Mouse (Mus musculus) lung, postnatal 10 days (tissue): Measurements from ENCODE around the gene D430042O09Rik.

ENCODE experiments used
- DNase-seq: peaks from one replicate; pipeline ENCODE4 v3.0.0; 2021

D430042O09Rik gene

DNA sequence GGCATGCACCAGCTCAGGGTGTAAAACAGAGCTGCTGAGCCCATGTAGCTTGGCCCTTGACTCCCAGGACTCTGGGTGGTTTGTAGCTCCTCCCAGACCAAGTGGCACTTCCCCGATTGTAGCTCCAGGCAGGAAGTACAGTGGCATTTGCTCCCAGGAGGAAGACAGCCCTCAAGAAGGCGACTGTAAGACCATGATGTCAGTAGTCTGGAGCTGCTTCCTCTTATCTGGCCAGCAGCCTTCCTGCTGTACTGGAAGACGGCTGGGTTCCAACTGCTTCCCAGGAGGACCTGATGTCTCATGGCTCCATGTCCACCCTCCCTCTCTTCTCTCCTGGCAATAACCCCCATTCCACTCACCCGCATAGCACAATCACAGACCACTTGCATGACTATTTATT lies 170.4 kb downstream of the D430042O09Rik start:
- peak; percentile 23 for DNase-seq

DNA sequence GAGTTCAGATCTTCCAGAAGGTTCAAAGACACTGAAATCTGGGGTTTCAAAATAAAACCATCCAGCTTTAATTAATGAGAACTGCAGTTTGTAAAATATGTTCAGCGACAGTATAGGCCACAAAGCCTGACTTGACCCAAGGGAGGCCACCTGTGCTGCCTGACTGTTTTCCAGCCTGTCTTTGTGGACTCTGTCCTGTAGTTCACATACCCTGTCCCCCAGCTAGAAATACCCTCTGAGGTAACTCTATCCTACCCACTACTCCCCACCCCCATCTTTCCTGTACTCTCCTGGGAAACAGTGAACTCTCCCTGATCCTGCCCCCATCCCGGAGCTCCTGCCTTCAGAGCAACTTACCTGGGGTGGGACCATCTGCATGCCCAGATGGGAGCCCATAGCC lies 175.5 kb downstream of the D430042O09Rik start:
- no peak for DNase-seq

DNA sequence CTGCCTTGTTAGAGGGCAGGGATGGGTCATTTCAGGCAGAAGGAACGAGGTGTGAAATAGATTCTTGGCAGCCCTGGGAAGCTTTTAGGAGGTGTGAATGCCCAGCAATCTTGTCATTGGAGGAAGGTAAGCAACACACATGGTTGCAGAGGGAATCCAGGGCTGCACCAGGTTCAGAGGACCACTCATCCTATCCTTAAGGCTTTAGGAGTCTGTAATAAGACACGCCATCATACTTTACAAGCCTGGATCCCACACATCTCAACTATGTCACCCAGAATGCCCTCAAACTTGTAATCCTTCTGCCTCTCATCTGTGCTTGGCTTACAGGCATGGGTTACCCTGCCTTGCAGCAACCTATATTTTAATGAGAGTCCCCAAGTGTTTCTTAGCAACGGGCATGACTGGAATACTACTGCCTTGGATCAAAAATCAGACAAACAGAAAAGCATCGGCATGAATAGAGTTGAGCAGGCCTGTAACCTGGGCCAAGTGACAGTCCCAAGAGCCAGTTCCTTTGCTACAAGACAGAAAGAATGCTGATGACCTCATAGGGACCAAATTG lies 178.5 kb downstream of the D430042O09Rik start:
- no peak for DNase-seq

DNA sequence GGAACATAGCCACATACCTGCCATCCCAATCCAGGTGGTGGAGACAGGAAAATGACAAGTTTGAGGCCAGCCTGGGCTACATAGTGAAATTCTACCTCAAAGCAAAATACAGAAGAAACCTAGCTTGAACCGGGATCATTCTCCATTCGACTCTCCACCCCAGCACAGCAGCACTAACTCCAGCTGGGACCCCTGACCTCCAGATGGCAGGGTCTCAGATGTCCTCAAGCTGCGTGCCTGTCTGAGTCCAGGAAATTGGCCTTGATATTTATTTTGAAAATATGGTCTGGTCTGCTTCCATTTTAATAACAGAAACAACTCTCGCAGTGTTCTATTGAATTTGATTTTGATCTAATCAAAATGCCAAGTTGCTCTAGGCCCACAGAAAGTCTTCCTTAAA lies 179.4 kb downstream of the D430042O09Rik start:
- DNase-seq, result peak; percentile 68

DNA sequence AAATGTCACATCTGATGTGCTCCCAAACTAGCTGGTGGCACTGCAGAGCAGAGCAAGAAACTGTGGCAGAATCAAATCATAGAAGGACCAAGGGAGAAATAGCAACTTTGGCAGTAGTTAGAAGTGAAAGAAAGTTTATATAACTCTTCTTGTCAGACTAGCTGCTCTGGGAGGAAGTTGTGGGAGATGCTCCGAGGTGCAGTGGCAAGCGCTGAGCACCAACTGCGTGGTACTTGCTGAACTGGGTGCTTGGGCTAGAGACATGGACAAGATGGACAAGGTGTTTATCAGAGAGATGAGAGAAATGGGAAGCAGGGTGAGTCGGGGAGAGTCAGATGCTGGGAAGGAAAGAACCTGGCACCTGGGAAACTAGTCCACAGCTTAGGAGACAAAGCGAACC lies 180.1 kb downstream of the D430042O09Rik start:
- DNase-seq, result no peak

DNA sequence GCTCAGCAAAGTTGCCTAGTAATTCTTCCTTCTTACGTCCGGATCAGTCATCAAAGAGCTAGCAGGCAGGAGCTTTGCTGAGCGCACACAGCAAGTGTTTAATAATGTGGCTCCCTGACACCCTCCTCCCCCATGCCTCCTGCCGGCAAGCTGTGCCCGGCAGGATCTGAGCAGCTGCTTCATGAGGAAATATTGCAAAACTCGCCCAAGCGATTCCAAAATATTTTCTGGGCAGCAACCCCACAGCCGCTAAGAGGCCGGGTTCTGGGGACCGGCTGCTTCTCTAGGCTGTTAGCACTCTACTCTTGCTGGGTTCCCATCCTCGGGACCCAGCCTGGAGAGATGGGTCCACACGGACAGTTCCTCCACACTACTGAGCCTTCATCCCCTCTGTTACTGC lies 180.7 kb downstream of the D430042O09Rik start:
- peak; percentile 71 for DNase-seq

DNA sequence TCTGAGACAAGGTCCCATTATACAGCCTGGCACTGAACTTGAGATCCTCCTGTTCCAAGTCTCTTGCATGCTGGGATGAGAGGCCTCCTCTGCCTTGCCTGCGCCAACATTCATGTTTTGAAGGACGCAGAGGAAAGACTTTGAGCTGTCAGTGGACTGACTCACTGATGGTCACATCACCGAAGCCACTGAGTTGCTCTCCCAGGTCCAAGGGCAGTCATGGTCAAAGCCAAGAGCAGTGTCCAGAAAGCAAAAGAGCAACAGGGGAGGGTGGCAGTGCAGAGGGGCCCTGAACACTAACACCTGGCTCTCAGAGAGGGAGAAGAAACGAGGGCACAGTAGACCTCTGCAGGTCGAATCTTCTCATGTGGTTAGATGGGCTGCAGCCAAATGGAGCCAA lies 185.9 kb downstream of the D430042O09Rik start:
- no peak for DNase-seq

DNA sequence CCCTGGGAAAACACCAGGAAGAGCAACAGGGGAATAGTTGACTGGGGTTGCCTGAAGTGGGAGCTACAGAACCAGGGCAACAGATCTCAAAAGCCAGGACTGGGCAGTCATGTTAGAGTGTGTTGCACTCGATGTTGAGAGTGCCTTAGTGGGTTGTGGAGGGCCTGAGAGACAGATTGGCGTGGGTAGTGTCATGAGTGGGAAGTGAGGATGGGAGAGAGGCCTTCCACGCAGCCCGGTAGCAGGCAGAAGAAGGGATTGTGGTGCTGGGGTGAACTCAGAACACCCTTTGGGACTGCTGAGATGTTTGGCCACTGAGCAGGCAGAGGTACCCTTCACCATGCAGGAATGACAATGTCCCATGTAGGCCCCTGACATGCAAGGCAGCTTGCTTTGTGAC lies 189.4 kb downstream of the D430042O09Rik start:
- no peak for DNase-seq

DNA sequence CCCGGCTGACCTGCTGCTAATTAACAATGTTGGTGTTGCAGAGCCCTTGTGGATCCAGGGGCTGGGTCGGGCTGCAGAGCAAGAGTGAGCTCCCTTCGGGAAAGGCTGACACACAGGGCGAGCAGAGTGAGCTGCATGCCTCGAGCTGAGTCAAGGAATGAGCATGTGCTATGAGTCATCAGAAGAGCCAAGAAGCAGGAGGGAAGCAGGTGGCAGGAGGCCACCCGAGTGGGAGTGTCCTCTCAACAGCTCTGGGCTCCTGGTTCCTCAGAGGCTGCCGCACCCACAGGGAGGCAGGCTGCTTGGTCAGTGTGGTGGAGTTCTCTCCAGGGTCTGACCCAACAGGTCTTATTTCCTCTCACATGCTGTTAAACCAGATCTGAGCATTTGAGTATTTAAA lies 191.3 kb downstream of the D430042O09Rik start:
- peak; percentile 53 for DNase-seq

DNA sequence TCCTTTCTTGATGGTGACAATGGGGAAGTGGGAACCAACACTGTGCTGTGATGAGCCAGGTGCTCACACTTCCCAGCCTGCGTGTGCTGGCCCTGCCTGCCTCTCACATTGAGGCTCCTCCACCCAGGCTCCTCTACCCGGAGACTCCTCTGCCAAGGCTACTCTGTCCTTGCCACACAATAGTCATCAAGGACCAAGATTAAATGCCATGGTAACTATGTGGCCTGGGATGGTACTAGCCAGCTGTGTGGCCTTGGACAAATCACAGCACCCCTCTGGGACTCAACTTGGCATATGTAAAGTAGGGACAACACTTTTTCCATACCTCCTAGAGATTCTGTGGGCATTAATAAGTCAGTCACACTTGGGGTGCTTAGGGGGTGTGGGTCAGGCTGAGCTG lies 192.2 kb downstream of the D430042O09Rik start:
- no peak for DNase-seq

DNA sequence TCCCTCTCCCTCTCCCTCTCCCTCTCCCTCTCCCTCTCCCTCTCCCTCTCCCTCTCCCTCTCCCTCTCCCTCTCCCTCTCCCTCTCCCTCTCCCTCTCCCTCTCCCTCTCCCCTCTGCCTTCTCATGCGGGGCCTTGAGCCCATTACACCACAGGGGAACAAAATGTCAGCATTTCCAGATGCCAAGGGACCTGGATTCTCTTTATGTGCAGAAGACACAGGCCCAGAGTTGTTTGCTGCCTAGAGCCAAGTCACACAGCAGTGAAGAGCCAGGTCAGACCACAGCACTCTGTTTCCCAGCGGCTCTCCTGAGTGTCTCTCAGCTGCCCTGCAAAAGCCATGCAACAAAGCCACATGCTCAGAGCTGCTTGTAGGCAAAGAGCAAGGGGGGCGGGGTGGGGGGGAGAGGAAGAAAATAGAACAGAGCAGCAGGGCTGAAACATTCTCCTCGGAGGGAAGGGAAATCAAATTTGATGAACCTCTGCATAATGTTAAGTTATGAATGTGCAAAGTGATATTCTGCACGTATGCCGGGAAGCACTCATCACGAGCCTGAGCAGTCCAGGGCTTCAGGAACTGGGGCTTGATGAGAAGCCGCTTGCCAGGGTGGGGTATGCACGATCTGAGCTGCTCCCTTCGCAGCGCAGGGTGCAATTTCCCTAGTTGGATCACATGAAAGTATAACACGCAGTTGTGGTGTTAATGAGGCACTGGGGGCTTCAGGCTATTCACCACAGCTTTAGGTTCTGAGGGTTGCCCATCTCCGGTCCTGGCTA lies 192.9 kb downstream of the D430042O09Rik start:
- no peak for DNase-seq

DNA sequence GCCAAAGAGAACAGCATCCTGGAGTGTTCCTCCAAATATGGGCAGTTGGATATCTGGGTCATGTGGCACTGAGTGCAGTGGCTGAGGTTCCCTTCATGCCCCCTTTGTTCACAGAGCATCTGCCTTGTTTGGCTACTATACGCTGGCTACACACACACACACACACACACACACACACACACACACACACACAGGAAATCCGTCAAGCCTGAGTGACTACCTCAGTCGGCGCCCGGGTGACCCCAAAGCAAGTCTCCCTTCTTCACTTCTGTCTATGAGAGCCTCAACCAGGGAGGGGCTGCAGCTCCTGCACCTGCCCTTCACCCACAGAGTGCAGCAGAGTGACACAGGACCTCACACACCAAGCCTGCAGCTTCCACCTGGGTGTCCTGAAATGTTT lies 213.1 kb downstream of the D430042O09Rik start:
- DNase-seq, result no peak

DNA sequence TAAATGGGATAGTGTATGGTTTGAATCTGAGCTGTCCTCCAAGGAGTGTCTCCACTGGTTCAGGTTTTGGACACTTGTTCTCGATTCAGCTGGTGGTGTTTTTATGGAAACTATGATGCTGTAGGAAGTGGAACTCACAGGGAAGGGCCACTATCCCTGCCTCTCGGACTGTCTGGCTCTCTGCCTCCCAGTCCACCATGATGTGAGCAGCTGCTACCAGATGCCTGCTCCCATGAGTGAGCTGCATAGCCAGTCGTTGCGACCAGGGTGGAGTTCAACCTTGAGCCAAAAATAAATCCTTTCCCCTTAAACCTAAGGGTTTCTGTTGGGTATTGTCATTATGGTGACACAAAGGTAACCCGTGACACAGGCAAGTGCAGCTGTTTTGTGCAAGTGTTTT lies 216.4 kb downstream of the D430042O09Rik start:
- DNase-seq, result no peak
